Mouse (Mus musculus) embryonic facial prominence, embryonic 12.5 days (tissue): Measurements from ENCODE around the gene Frmd4a. TPM values are rescaled to one million over a fixed set of nuclear protein-coding genes. Genes with fewer than 3 reads are reported as not detected.
"Not testable (repeated sequence)": the region's sequence is repeated elsewhere in the genome, so short reads cannot be mapped to it uniquely, and the experiment has no call there.

Experiments used
- ATAC-seq: fragments of 200-750 bp; cut with Nextera tagmentation; 2 replicates; pipeline ENCODE4 v1.8.0; 2017; ENCODE audit not compliant: insufficient number of reproducible peaks, insufficient read depth, low FRiP score, low TSS enrichment
- H3K27ac ChIP-seq: fragments of 300-500 bp; sonication (generic); 2 replicates; pipeline ENCODE4 v1.5.1; 2016; ENCODE audit warnings: mild to moderate bottlenecking
- H3K27me3 ChIP-seq: fragments of 300-500 bp; sonication (generic); 2 replicates; pipeline ENCODE4 v1.6.1; 2016; ENCODE audit warnings: mild to moderate bottlenecking, moderate library complexity
- H3K36me3 ChIP-seq: fragments of 300-500 bp; sonication (generic); 2 replicates; pipeline ENCODE4 v1.6.1; 2016; ENCODE audit warnings: mild to moderate bottlenecking
- H3K4me1 ChIP-seq: fragments of 300-500 bp; sonication (generic); 2 replicates; pipeline ENCODE4 v1.6.1; 2016
- H3K4me2 ChIP-seq: fragments of 300-500 bp; sonication (generic); replicated peaks from 2 replicates; pipeline ENCODE4 v1.6.1; 2016; ENCODE audit warnings: mild to moderate bottlenecking, moderate library complexity
- H3K4me3 ChIP-seq: fragments of 300-500 bp; sonication (generic); 2 replicates; pipeline ENCODE4 v1.5.1; 2016; ENCODE audit warnings: mild to moderate bottlenecking
- H3K9ac ChIP-seq: fragments of 300-500 bp; sonication (generic); 2 replicates; pipeline ENCODE4 v1.6.1; 2016; ENCODE audit warnings: mild to moderate bottlenecking, moderate library complexity
- H3K9me3 ChIP-seq: fragments of 300-500 bp; sonication (generic); 2 replicates; pipeline ENCODE4 v1.6.1; 2016; ENCODE audit warnings: mild to moderate bottlenecking, moderate library complexity
- WGBS: fragments of 180-500 bp; shearing (Covaris S2); methylation state at CpG from one replicate; pipeline ENCODE4 v1.1.7; 2016; 5-methylcytosine and 5-hydroxymethylcytosine counted together
- polyA plus RNA-seq: library from polyadenylated mRNA; unstranded; fragments of >200 nt; fragmentation: Nextera tagmentation; extraction: Ambion mirVana; gene quantifications from 2 replicates; pipeline ENCODE4 v1.2.1, GENCODE M21; 2016

The Frmd4a gene
- polyA plus RNA-seq, 1 experiment from 2014 or later: 58.7 TPM

GRCm38 (mm10) chr2:4257604-4258003 lies 240.1 kb downstream of the Frmd4a start:
- H3K4me2 ChIP-seq: no peak overlapping the region
- H3K27ac ChIP-seq: no peak overlapping the region
- H3K4me3 ChIP-seq: no peak overlapping the region
- no peak overlapping the region for H3K9ac ChIP-seq
- H3K27me3 ChIP-seq: no peaks in the 10 kb centered on the region
- peaks cover 17% of the 10 kb centered on the region for H3K4me1 ChIP-seq
- H3K9me3 ChIP-seq: no peaks in the 10 kb centered on the region
- ATAC-seq: no peak
- WGBS: 86% methylated on average over 1 of the region's 1 CpGs
- H3K36me3 ChIP-seq: no peaks in the 10 kb centered on the region

GRCm38 (mm10) chr2:4258803-4259202 lies 241.3 kb downstream of the Frmd4a start:
- not testable (repeated sequence) for ATAC-seq, H3K27ac ChIP-seq, H3K36me3 ChIP-seq, H3K4me1 ChIP-seq, H3K4me2 ChIP-seq, H3K27me3 ChIP-seq, H3K9ac ChIP-seq, H3K9me3 ChIP-seq, H3K4me3 ChIP-seq
- WGBS: 89% methylated on average over 12 of the region's 12 CpGs

GRCm38 (mm10) chr2:4260324-4261058 lies 243.0 kb downstream of the Frmd4a start:
- no peak overlapping the region for H3K4me3 ChIP-seq
- H3K4me2 ChIP-seq: no peak overlapping the region
- H3K4me1 ChIP-seq: peaks cover 5% of the 10 kb centered on the region; the same call in 1 of the 2 replicates
- no peak overlapping the region for H3K27ac ChIP-seq
- no peaks in the 10 kb centered on the region for H3K9me3 ChIP-seq
- no peaks in the 10 kb centered on the region for H3K27me3 ChIP-seq
- H3K9ac ChIP-seq: no peak overlapping the region
- H3K36me3 ChIP-seq: no peaks in the 10 kb centered on the region
- 59% methylated on average over 10 of the region's 10 CpGs for WGBS
- no peak for ATAC-seq

GRCm38 (mm10) chr2:4262667-4263066 lies 245.2 kb downstream of the Frmd4a start:
- Histone ChIP-seq H3K27ac (no peak overlapping the region), H3K27me3 (no peaks in the 10 kb centered on the region), H3K4me1 (peaks cover 5% of the 10 kb centered on the region; the same call in 1 of the 2 replicates), H3K9me3 (no peaks in the 10 kb centered on the region), H3K36me3 (no peaks in the 10 kb centered on the region), H3K4me3 (no peak overlapping the region), H3K4me2 (no peak overlapping the region), H3K9ac (no peak overlapping the region)
- ATAC-seq: no peak
- WGBS: 83% methylated on average over 3 of the region's 3 CpGs

GRCm38 (mm10) chr2:4267377-4267776 lies 249.9 kb downstream of the Frmd4a start:
- Histone ChIP-seq H3K4me2 (no peak overlapping the region), H3K4me1 (no peaks in the 10 kb centered on the region), H3K9me3 (no peaks in the 10 kb centered on the region), H3K4me3 (no peak overlapping the region), H3K27me3 (no peaks in the 10 kb centered on the region), H3K27ac (no peak overlapping the region), H3K9ac (no peak overlapping the region), H3K36me3 (no peaks in the 10 kb centered on the region)
- ATAC-seq: no peak
- 86% methylated on average over 5 of the region's 7 CpGs for WGBS

GRCm38 (mm10) chr2:4282777-4283176 lies 265.3 kb downstream of the Frmd4a start:
- Histone ChIP-seq H3K4me2 (no peak overlapping the region), H3K4me1 (peaks cover 55% of the 10 kb centered on the region), H3K9me3 (no peaks in the 10 kb centered on the region), H3K4me3 (no peak overlapping the region), H3K27me3 (no peaks in the 10 kb centered on the region), H3K36me3 (no peaks in the 10 kb centered on the region), H3K9ac (no peak overlapping the region), H3K27ac (peak overlapping the region; percentile 54)
- peak; percentile 35; the same call in 1 of the 2 replicates for ATAC-seq
- WGBS: 10% methylated on average over 5 of the region's 5 CpGs

- Histone ChIP-seq H3K4me2 (peak overlapping the region; percentile 13), H3K9ac (no peak overlapping the region), H3K36me3 (no peaks in the 10 kb centered on the region), H3K9me3 (no peaks in the 10 kb centered on the region), H3K27ac (peak overlapping the region; percentile 74; the same call in 1 of the 2 replicates), H3K27me3 (no peaks in the 10 kb centered on the region), H3K4me1 (peaks cover 55% of the 10 kb centered on the region), H3K4me3 (no peak overlapping the region)
- ATAC-seq: no peak
- 19% methylated on average over 4 of the region's 4 CpGs for WGBS
Observed at GRCm38 (mm10) chr2:4285693-4286291, 268.3 kb downstream of the Frmd4a start.

GRCm38 (mm10) chr2:4286390-4286901 lies 268.9 kb downstream of the Frmd4a start:
- no peaks in the 10 kb centered on the region for H3K36me3 ChIP-seq
- H3K27ac ChIP-seq: peak overlapping the region; percentile 74
- no peaks in the 10 kb centered on the region for H3K9me3 ChIP-seq
- WGBS: 31% methylated on average over 8 of the region's 8 CpGs
- no peaks in the 10 kb centered on the region for H3K27me3 ChIP-seq
- peaks cover 55% of the 10 kb centered on the region for H3K4me1 ChIP-seq
- ATAC-seq: no peak
- H3K4me2 ChIP-seq: peak overlapping the region; percentile 13
- H3K4me3 ChIP-seq: no peak overlapping the region
- H3K9ac ChIP-seq: no peak overlapping the region

GRCm38 (mm10) chr2:4290475-4290874 lies 273.0 kb downstream of the Frmd4a start:
- H3K4me2 ChIP-seq: no peak overlapping the region
- H3K4me1 ChIP-seq: peaks cover 21% of the 10 kb centered on the region
- no peaks in the 10 kb centered on the region for H3K36me3 ChIP-seq
- H3K9ac ChIP-seq: no peak overlapping the region
- ATAC-seq: no peak
- no peak overlapping the region for H3K4me3 ChIP-seq
- no peaks in the 10 kb centered on the region for H3K9me3 ChIP-seq
- 95% methylated on average over 2 of the region's 2 CpGs for WGBS
- H3K27me3 ChIP-seq: no peaks in the 10 kb centered on the region
- no peak overlapping the region for H3K27ac ChIP-seq

GRCm38 (mm10) chr2:4291100-4291499 lies 273.6 kb downstream of the Frmd4a start:
- 57% methylated on average over 2 of the region's 2 CpGs for WGBS
- ATAC-seq: no peak
- Histone ChIP-seq H3K9me3 (no peaks in the 10 kb centered on the region), H3K27me3 (no peaks in the 10 kb centered on the region), H3K36me3 (no peaks in the 10 kb centered on the region), H3K9ac (no peak overlapping the region), H3K4me3 (no peak overlapping the region), H3K4me1 (peaks cover 18% of the 10 kb centered on the region; the same call in 1 of the 2 replicates), H3K4me2 (no peak overlapping the region), H3K27ac (no peak overlapping the region)

- H3K27ac ChIP-seq: no peak overlapping the region
- H3K4me1 ChIP-seq: peaks cover 14% of the 10 kb centered on the region; the same call in 1 of the 2 replicates
- no peak for ATAC-seq
- no peak overlapping the region for H3K4me2 ChIP-seq
- 79% methylated on average over 3 of the region's 3 CpGs for WGBS
- H3K9ac ChIP-seq: no peak overlapping the region
- H3K9me3 ChIP-seq: no peaks in the 10 kb centered on the region
- H3K27me3 ChIP-seq: no peaks in the 10 kb centered on the region
- no peaks in the 10 kb centered on the region for H3K36me3 ChIP-seq
- no peak overlapping the region for H3K4me3 ChIP-seq
Observed at GRCm38 (mm10) chr2:4291671-4292070, 274.2 kb downstream of the Frmd4a start.

- no peaks in the 10 kb centered on the region for H3K36me3 ChIP-seq
- no peaks in the 10 kb centered on the region for H3K27me3 ChIP-seq
- H3K9ac ChIP-seq: no peak overlapping the region
- no peak overlapping the region for H3K4me2 ChIP-seq
- peaks cover 20% of the 10 kb centered on the region for H3K4me1 ChIP-seq
- WGBS: 89% methylated on average over 1 of the region's 1 CpGs
- ATAC-seq: no peak
- H3K27ac ChIP-seq: no peak overlapping the region
- no peak overlapping the region for H3K4me3 ChIP-seq
- no peaks in the 10 kb centered on the region for H3K9me3 ChIP-seq
Observed at GRCm38 (mm10) chr2:4293726-4294125, 276.2 kb downstream of the Frmd4a start.
